Mouse (Mus musculus) neural tube, embryonic 10.5 days (tissue): ENCODE measurements at regions not wholly inside any gene's neighbourhood (a gene's known extent, or its start where the extent isn't known, plus 50 kb on each side); places are given as distances from the start of the nearest gene placed in this dataset.

Experiments used
- DNase-seq: peaks from one replicate; pipeline ENCODE4 v3.0.0-alpha.2; 2017; ENCODE audit warnings: low spot score; ENCODE audit errors: extremely low spot score

DNA sequence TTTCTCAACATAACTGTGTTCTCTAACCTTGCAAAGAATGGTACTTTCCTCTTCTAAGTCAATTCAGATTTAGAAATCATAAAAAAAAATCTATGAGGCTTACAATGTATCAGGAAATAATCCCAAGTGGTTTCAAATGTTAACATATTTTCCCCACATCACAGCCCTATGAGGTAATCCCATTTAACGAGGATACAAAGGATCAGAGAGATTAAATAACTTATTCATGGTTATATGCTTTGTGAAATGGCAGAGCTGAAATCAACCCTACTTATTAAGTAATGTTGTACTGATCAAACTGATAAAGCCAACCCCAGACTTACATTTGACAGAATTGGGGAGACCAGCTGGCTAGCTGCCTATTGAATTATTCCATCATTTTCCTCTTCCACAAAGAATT is 614.4 kb downstream of the Ntrk3 start:
- no peak for DNase-seq

DNA sequence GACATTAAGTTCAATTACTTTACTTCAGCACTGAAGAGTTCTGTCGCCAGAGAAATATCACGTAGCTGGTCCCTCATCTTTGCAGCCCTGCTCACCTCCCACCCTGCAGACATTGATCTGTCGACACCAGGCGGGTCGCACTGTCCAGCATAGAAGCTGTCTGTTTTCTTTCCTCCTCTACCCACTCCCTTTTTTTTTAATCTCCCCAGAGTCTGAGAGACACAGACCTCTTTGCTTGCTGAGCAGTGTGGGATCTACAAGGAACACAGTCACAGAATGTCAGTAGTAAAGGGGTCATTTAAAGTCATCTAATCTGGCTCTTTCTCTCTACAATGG is 616.7 kb downstream of the Ntrk3 start:
- no peak for DNase-seq

DNA sequence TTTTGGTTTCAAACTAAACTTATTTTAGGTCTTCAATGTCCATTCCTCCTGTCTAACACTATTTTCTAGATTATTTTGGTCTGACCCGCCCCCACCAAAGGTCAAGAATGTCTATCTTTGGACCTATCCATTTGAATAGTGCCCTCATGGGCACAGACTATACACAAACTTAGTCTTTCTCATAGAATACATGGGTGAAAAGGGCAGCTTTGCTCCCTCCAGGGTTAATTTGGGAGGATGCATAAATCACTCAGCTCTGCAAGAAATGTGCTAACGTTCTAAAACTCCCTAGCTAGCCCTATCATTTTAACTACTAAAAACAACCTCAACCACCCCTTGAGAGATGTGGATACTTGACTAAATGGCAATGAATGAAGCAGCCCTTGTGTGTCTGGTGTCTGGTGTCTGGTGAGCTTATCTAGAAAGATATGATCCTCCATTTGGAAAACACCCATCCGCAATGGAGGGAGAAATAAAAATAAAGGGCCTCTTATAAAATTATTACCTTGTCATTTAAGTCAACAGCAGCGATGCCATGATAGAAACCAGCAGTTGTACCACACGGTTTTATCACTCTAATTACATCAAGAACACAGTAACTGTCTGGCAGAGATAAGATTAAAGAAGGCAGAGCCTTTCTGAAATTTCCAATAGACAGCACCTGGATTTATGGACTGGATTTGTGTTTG is 617.2 kb downstream of the Ntrk3 start:
- DNase-seq: no peak

DNA sequence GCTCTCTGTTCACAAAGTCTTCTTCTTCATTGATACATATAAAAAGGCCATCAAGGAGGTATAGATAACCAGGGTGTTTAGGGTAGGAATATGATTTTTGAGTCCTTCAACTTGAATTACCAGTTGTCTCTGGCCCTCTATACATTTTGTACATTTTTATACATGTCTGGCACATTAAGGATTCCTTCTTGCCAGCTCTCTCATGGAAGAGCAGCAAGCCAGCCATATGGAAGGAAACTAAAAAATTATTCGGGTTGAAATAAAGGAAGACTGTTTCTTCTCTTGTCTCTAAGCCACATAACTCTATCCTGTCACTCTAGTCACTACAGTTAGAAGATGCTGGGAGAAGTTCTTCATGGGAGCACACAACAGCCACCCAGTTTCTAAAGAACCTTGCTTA is 618.0 kb downstream of the Ntrk3 start:
- no peak for DNase-seq

DNA sequence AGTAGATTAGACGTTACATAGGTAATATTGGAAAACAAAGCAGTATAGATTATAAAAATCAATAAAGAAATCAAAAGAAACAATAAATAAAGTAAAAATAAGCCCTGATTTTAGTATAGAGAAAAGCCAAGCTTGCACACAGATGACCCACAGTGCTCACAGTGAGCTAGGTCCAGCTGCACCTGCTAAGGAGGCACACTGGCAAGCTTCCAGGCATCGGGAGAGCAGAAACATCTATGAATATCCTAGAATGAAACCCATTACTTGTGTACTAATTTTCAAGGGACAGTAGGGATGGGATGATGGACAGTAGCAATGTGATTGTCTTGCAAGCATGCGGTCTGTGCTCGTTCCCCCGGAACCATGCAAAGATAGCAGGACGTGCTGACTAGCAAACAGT is 626.5 kb downstream of the Ntrk3 start:
- DNase-seq: no peak

DNA sequence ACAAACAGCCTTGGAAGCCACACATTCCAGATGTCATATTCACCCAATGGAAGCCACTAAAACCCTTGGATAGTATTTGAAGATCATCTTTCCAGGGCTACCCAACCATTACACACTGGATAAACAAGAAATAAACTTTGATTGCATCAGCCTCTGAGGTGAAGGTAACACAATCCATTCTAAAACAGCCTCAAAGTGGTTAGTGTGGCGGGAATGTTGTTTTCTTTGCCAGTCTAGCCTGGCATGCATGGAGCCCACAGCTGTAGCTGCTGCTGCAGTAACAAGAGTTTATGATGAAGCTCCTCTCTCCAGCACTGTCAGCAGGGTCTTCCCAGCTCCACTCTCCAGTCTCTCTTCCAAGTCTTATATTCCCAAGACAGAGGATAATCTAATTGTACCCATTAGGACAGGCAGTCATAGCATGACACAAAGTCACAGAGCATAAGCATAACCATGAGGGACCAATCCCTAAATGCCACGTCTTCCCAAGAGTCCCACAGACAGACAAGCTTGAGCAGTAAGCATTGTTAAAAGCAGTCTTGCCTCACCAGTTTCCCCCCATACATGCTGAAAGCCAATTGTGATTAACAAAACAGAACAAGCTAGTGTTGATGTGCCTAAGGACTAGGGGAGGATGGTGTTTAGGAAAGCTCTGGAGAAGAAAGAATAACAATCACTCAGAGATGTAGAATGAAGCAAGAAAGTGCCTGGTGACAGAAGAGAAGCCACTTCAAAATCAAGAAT is 634.1 kb downstream of the Ntrk3 start:
- no peak for DNase-seq

DNA sequence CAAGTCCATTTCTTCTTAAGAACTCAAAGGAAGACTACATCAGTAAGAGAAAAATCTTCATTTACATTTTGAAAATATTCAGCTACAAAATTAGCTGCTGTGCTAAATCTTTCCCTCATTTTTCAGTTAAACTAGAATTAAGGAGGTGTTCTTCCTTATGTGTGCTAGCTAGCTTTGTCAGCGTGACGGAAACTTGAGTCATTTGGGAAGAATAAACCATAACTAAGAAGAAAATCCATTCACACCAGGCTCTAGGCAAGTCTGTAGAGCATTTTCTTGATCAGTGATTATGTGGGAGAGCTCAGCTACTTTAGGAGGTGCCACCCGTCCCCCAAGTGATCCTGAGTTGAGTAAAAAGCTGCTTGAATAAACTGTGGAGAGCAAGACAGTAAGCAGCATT is 635.4 kb downstream of the Ntrk3 start:
- DNase-seq: no peak

DNA sequence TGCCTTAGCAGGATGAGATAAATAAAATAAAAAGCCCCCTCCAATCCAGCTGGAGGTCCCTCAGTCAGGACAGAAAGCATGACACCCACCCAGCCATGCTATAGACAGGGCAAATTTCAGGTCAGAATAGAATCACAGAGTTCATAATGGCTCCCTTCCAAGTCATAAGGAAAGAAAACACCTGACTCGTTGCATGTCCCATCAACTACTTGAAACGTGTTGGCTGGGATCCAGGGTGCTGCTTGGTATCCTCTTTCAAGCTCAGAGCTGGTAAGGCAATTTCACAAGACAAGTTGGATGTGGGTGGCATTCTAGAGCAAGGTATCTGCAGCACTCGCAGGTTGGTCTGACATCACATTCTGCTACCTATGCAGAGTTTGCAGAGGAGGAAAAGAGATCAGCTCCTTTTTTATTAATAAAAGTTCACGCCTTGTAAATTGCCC is 651.2 kb downstream of the Ntrk3 start:
- no peak for DNase-seq

DNA sequence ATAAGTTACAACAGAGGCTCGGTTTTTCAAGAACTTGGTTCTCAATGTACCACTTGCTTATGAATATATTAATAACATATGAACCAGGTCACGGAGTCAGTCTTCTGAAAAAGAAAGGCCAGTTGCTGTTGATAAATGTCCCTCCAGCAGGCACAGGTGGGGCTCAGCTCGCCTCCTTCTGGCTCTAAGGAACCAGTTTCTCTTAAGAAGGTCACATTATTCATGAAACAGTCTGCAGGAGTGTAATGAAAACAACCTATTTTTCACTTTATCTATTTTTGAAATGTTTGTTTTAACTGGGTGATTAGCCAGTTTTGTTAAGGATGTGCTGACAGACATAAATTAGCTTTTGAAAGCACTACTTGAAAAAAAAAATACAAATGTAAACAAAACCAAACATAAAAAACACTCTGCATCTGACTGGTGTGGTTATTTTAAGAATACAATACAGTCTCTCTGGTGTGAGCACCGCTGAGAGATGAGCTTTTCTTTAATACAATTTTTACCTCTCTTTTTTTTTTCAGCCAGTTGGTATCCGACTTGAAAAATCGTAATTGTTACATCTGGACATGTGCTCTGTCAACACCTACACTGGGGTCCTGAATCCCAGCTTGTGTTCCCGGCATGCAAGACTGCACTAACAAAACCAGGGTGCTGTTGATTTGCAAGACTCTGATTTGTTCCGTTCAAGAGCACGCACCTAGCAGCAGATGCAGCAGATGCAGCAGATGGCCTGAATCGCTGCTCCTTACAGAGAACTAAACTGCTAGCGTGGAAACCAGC is 651.8 kb downstream of the Ntrk3 start:
- DNase-seq: peak; percentile 29

DNA sequence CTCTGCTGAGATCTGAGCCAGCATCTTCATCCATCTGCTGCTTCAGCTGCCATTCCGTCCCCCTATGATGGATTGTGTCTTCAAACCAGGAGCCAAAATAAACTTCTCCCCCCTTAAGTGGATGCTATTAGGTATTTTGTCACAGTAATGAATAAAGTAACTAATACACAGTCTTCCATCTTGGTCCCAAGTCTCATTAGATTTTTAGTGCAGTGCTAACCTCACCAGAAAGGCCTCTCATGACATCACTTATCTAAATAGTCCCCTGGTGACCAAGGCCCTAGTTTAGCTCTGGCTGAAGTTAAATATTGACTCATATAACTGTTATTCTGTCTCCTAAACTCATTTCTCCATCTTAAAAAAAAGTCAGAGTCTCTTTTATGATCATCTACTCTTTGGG is 658.1 kb downstream of the Ntrk3 start:
- no peak for DNase-seq

DNA sequence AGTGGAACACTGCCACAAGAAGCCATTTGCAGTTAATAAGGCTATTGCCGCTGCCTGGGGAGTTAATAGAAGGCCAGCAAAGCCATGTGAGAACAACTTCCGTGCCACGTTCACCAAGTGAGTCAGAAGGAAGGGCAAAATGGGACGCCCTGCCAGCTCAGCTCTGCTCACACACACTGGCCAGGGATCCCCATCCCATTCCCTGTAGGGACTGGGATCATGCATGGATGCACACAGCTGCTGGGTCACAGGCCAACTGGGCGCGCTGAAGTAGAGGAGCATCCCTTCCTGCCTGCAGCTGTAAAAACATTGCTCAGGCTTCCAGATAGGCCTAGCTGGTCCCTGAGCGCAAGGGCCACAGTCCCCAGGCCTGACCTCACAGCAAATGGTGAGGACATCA is 666.7 kb downstream of the Ntrk3 start:
- peak; percentile 47 for DNase-seq

DNA sequence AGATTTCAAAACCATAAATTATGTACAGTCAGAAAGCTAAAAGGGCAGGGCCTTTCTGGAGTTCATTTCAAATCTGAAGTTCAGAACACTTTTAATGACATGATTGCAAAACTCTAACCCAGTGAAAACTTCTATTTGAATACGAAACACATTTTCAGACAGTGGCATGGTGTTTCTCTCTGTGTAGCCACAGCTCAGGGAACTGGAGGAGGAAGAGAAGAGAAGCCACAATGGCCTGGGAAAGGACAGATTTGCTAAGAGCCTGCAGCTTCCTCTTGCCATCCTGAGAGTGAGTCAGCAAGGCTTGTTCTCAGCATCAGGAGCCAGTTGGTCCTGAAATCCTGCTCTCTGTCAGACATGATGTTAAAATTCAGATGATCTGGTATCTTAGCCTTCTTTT is 676.2 kb downstream of the Ntrk3 start:
- no peak for DNase-seq

DNA sequence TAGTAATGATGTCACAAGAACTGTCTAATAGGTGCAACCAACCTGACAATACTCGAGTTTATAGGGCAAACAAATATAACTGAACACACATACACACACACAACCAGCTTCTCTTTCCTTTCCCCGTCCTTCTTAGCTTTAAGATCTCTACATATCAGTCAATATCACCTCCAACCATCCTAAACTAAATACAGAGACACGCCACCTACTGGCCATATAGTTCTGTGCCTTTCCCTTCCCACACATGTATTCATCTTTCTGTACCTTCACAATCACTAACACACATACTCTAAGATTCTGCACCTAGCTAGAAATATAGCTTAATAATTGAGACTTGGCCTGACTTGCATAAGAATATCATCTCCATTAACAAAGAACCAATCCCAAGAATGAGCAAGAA is 688.2 kb downstream of the Ntrk3 start:
- no peak for DNase-seq

DNA sequence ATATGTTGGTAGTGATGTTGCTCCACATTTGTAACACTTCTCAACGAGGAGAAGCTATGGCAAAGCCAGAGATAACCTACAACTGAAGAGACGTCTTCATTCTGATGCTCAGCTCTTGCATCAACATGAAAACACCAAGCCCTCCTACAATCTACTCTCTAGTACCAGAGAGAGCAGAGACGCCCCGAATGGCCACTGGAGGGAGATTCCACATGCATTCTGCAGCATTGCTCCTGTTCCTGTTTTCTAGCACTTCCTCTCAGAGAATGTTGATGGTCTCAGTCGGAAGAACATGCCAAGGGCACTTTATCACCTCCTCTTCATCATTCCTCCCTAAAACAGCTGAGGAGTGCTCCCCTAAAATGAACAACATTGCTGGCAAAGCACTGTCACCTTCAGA is 692.4 kb downstream of the Ntrk3 start:
- no peak for DNase-seq

DNA sequence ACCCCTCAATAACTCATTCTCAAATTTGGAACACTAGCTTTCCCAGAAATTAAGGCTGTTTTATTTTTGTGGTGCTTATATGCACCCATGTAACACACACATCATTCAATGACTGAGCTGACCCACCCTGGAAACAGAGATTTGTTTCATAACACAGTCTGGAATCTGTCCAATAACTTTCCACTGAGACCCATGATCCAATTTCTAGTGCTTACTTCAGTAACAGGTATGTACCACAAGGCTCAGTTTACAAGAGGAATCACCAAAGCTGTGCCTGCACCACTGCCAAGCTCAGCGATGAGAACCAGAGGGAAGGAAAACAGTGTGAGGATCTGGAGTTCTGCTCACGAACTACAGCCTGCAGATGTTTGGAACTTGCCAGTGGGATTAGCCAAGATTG is 706.8 kb downstream of the Ntrk3 start:
- no peak for DNase-seq

DNA sequence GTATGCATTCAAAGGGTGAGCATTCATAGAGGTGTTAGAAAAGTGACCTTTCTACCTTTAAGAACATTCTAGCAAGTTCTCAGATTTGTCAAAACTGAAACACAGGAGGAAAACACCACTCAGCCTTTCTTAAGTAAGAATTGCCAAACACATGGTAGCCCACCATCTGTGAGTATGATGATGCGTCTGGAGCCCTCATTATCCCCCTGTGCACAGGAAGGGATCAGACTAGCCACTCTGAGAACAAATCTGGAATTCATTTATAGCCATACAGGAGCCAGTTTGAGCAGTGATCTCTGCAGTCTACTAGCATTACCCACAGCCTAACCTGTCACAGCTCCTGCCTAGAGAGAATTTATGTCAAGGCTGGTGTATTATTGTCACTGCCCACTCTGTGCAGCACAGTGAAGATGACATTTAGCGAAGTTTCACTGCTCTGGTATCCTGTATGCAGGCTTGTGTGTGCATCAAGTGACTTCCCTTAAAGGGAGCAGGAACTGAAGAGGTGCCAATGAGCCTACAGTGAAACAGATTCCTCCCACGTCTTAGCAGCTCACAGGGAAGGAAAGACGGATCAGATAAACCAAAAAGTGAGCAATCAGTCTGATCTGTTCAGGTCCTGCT is 710.7 kb downstream of the Ntrk3 start:
- DNase-seq: peak; percentile 19

DNA sequence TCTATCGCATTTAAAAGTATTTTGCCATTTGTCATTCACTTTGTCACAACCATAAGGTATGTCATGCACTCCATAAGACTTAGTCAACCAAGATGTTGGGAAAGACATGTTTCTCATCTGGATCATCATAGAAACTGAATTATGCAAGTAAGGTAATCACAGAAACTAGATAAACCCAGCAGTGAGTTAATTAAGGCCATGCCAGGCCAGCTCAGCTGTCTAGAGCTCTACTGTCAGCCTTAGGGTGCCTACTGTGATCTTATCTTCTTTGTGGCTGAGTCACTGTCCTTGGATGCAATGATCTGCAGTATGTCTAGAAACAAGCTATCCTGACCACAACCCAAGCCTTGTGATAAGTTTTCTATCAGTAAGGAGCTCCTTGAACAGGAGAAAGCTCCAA is 714.2 kb downstream of the Ntrk3 start:
- DNase-seq: no peak

DNA sequence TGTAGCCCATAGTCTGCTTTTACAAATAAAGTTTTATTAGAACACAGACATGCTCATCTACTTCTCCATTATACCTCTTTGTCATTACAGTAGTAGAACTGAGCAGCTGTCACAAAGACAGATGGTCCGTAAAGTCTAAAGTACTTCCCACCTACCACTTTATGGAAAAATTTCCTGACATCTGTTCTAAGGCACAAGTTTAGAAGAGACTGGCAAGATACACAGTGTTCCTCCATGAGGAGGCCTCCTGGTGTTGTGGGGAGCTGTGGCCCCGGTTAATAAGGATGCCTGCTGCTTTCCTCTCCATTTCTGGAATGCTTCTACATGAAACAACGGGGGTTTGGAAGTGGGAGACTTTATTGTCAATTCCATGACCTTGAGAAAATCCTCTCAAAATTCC is 714.7 kb downstream of the Ntrk3 start:
- no peak for DNase-seq

DNA sequence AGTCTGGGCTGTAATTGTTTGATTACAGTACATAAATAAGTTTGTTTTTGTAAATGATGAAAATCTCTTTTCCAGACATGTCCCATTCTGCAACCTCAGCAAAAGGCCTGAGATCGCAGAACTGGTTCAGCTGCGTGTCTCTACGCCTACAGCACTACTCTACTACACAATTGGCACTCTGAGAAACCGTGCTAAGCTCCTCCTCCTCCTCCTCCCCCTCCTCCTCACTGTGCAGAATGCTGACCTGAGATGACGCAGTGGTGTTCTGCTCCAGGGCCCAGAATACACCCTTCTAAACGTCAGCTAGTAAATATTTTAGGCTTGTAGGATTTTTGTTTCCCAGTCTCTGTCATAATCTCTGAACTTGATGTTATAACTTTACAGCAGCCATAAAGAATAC is 724.2 kb downstream of the Ntrk3 start:
- DNase-seq: no peak

DNA sequence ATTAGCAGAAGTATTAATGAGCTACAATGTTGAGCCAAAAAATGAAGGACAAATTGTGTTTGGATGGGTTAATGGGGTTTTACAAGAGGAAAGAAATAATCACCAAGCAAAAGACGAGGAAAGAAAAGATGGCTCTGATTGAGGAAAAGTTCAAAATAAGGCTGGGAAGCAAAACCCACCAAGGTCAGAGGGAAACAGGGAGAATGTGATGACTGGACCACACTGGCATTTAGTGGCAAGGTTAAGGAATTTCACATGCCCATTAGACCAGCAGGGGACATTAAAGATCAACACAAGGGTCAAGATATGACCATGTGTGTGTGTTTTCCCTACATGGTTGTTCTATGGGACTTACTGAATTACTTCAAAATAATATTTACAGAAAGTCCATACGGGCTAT is 734.7 kb downstream of the Ntrk3 start:
- no peak for DNase-seq

DNA sequence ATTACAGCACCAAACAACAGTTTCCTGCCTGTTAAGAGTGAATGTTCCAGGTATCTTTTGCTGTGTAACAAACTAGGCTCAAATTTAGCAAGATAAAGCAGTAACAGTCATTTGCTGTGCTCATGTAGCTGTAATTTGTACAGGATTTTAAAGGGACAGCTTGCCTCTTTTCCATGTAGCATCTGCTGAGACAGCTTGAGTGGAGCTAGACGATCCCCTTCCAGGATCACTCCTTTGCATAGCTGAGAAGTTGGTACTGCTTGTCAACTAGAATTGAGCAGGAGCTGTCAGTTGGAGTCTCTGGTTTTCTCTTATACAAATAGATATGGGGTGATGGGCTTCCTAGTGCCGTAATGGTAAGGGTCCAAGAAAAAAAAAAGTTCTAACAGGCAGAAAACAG is 744.0 kb downstream of the Ntrk3 start:
- DNase-seq: no peak

DNA sequence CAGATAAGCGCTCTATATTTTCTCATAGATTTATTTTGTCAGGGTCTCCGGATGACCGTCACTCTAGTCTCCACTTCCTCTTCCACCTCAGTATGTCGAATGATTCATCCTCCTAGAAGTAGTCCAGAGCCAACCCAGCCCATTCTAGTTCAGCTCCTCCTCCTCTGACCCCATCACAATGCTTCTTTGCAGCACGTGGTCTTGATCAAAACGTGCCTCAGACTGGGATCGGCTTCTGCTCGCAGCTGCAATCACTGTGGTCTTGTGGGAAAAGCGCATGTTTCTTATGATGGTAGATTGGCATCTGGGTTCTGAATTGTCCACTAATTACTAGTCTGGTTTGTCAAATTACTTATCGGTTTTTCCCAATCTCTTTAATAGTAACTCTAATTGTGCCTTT is 747.7 kb downstream of the Ntrk3 start:
- DNase-seq: no peak
